Mouse (Mus musculus) bone marrow macrophage, adult 2 months (primary cell): ENCODE results near the gene Apoa2.

Experiments
- CTCF ChIP-seq: IDR thresholded peaks from 2 replicates; pipeline ENCODE4 v1.5.1; 2012; ENCODE audit warnings: low read depth, mild to moderate bottlenecking, low read length, moderate library complexity
- POLR2A ChIP-seq: IDR thresholded peaks from 2 replicates; pipeline ENCODE4 v1.6.1; 2012; ENCODE audit warnings: mild to moderate bottlenecking, low read depth, low read length, borderline replicate concordance

DNA sequence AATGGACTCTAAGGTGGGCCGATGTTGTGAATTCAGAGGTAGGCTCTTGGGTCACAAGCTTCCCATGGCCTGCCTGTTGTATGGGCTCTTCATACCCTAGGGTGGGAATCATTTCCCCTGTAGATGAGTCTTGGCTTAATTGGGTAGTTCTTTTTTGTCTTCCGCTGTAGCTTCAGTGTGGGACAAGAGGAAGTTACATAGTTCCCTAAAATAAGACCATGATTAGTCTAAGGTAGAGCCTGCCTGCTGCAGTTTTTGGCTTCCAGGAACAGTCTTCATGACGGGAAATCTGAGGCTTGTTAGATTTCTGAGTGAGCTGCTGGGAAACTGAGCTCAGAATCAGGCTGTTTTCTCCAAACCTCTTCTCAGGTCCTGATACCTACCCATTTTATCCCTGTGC, 47.2 kb downstream of the Apoa2 start:
- TF ChIP-seq CTCF (no peak), POLR2A (no peak)
